ENCODE assay signal across 23 mouse cellular contexts in the genomic region with DNA sequence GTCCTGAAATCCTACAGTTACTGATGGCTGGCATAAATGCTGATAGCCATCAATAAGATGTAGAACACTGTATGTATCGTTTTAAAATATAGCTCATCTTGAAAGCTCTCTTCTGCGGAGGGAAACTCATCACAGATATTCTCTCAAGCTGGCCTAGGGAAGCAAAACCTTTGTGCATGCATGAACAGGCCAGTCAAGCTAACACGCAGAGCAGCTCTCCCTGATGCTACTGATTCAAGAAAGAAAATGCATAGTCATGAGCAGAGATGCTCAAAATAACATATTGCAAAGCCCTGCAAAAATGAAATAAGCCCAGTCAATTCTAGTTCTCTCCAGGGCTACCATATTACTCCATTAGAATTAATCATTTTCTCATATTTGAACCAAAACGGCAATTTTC.
"Had no signal": no experiment of that assay in that cellular context is flagged by ENCODE, and none has a peak within 500 bp of the region (broad histone marks: within the 10 kb centered on the region; RNA-seq: fewer than 3 reads in every experiment).

No protein-coding gene starts in this region.

- DNase-seq: kidney, adult 18-20 months; kidney, adult 9 months; kidney, postnatal 14 days; kidney, postnatal 4 days; layer of hippocampus, adult 9-11 months; liver; lung, adult 18-20 months; lung, postnatal 10 days; retina, postnatal 1 day; right cerebral cortex, postnatal 25 days; thymus, adult 2 months; thymus, postnatal 14 days had no signal

- H3K9me3 ChIP-seq: limb, embryonic 10.5 days; limb, embryonic 13.5 days; liver, embryonic 12.5 days; liver, embryonic 15.5 days; lung, embryonic 15.5 days; megakaryocyte, embryonic 14.5 days; midbrain, embryonic 10.5 days; midbrain, embryonic 13.5 days; neural tube, embryonic 13.5 days had no signal

- H3K4me1 ChIP-seq: limb, embryonic 10.5 days; limb, embryonic 13.5 days; liver, embryonic 12.5 days; liver, embryonic 15.5 days; lung, embryonic 15.5 days; midbrain, embryonic 10.5 days; midbrain, embryonic 13.5 days; neural tube, embryonic 13.5 days had no signal

- H3K27ac ChIP-seq: limb, embryonic 10.5 days; limb, embryonic 13.5 days; liver, embryonic 12.5 days; liver, embryonic 15.5 days; lung, embryonic 15.5 days; midbrain, embryonic 10.5 days; midbrain, embryonic 13.5 days; neural tube, embryonic 13.5 days; stomach, postnatal 0 days had no signal

- H3K4me3 ChIP-seq: limb, embryonic 10.5 days; limb, embryonic 13.5 days; liver, embryonic 12.5 days; liver, embryonic 15.5 days; lung, embryonic 15.5 days; megakaryocyte, embryonic 14.5 days; midbrain, embryonic 10.5 days; midbrain, embryonic 13.5 days; myocyte; neural tube, embryonic 13.5 days had no signal

- H3K27me3 ChIP-seq: limb, embryonic 13.5 days; liver, embryonic 12.5 days; liver, embryonic 15.5 days; lung, embryonic 15.5 days; megakaryocyte, embryonic 14.5 days; midbrain, embryonic 13.5 days; neural tube, embryonic 13.5 days had no signal
